Mouse (Mus musculus): ENCODE measurements around the gene Ppl. TPM values are rescaled to one million over a fixed set of nuclear protein-coding genes. Genes with fewer than 3 reads are reported as not detected.

The Ppl gene
- polyA plus RNA-seq, 1 experiment from 2014 or later = 19.3 TPM

GRCm38 (mm10) chr16:5153299-5154026, 21.2 kb upstream of the Ppl start:
- ATAC-seq (ENCODE audit: low read depth) (peak; percentile 16; the same call in 1 of the 2 replicates), DNase-seq (ENCODE audit: low spot score) (peak; percentile 51)
- no peak overlapping the region for H3K4me2 ChIP-seq (ENCODE audit: low read depth, low read length)
- H3K9me3 ChIP-seq (ENCODE audit: control insufficient read depth, low read length) = no peaks in the 10 kb centered on the region
- no peaks in the 10 kb centered on the region; the same call in 1 of the 2 replicates for H3K4me1 ChIP-seq (ENCODE audit: control insufficient read depth, insufficient read depth, low read length)
- WGBS = 30% methylated on average over 6 of the region's 6 CpGs
- H3K27me3 ChIP-seq (replicated peaks; ENCODE audit: control insufficient read depth, insufficient read depth, low read length) = no peaks in the 10 kb centered on the region
- no peak overlapping the region for H3K9ac ChIP-seq (ENCODE audit: low read depth, low read length)
- H3K36me3 ChIP-seq (ENCODE audit: control insufficient read depth, insufficient read depth, low read length) = no peaks in the 10 kb centered on the region
- no peak overlapping the region for H3K4me3 ChIP-seq (ENCODE audit: low read depth, low read length)
- H3K27ac ChIP-seq (replicated peaks; ENCODE audit: low read depth, low read length) = no peak overlapping the region

- no peak for DNase-seq (ENCODE audit: low spot score)
- peaks cover 5% of the 10 kb centered on the region for H3K27me3 ChIP-seq (replicated peaks; ENCODE audit: control insufficient read depth, insufficient read depth, low read length)
- H3K4me3 ChIP-seq (ENCODE audit: low read depth, low read length) = no peak overlapping the region
- H3K9me3 ChIP-seq (ENCODE audit: control insufficient read depth, low read length) = no peaks in the 10 kb centered on the region
- no peaks in the 10 kb centered on the region for H3K36me3 ChIP-seq (ENCODE audit: control insufficient read depth, insufficient read depth, low read length)
- H3K27ac ChIP-seq (replicated peaks; ENCODE audit: low read depth, low read length) = no peak overlapping the region
- H3K4me1 ChIP-seq (ENCODE audit: control insufficient read depth, insufficient read depth, low read length) = peaks cover 3% of the 10 kb centered on the region
- no peak overlapping the region for H3K9ac ChIP-seq (ENCODE audit: low read depth, low read length)
- no peak overlapping the region for H3K4me2 ChIP-seq (ENCODE audit: low read depth, low read length)
- 54% methylated on average over 10 of the region's 10 CpGs for WGBS
- ATAC-seq (ENCODE audit: low read depth) = no peak
Measured at GRCm38 (mm10) chr16:5150544-5150943, 18.3 kb upstream of the Ppl start.

- DNase-seq (ENCODE audit: low spot score) (no peak), ATAC-seq (ENCODE audit: low read depth) (peak; percentile 35)
- no peaks in the 10 kb centered on the region for H3K36me3 ChIP-seq (ENCODE audit: control insufficient read depth, insufficient read depth, low read length)
- 13% methylated on average over 13 of the region's 13 CpGs for WGBS
- no peak within 1 kb of the TSS for H3K27ac ChIP-seq (replicated peaks; ENCODE audit: low read depth, low read length)
- peaks cover 5% of the 10 kb centered on the region for H3K27me3 ChIP-seq (replicated peaks; ENCODE audit: control insufficient read depth, insufficient read depth, low read length)
- no peaks in the 10 kb centered on the region for H3K9me3 ChIP-seq (ENCODE audit: control insufficient read depth, low read length)
- peak within 1 kb of the TSS; percentile 56 for H3K4me2 ChIP-seq (ENCODE audit: low read depth, low read length)
- peaks cover 3% of the 10 kb centered on the region; the same call in 1 of the 2 replicates for H3K4me1 ChIP-seq (ENCODE audit: control insufficient read depth, insufficient read depth, low read length)
- H3K9ac ChIP-seq (ENCODE audit: low read depth, low read length) = peak within 1 kb of the TSS; percentile 30; the same call in 1 of the 2 replicates
- peak within 1 kb of the TSS; percentile 30 for H3K4me3 ChIP-seq (ENCODE audit: low read depth, low read length)
Measured at GRCm38 (mm10) chr16:5147037-5147385, 14.8 kb upstream of the Ppl start, which contains the start of gene Sec14l5. Sec14l5 (plus strand) TSS chr16:5147109.

- Histone ChIP-seq H3K9me3 (ENCODE audit: control insufficient read depth, low read length) (no peaks in the 10 kb centered on the region), H3K27ac (replicated peaks; ENCODE audit: low read depth, low read length) (no peak overlapping the region), H3K9ac (ENCODE audit: low read depth, low read length) (peak overlapping the region; percentile 30; the same call in 1 of the 2 replicates), H3K4me1 (ENCODE audit: control insufficient read depth, insufficient read depth, low read length) (peaks cover 3% of the 10 kb centered on the region; the same call in 1 of the 2 replicates), H3K4me2 (ENCODE audit: low read depth, low read length) (peak overlapping the region; percentile 56), H3K27me3 (replicated peaks; ENCODE audit: control insufficient read depth, insufficient read depth, low read length) (peaks cover 5% of the 10 kb centered on the region), H3K36me3 (ENCODE audit: control insufficient read depth, insufficient read depth, low read length) (no peaks in the 10 kb centered on the region), H3K4me3 (ENCODE audit: low read depth, low read length) (peak overlapping the region; percentile 30)
- DNase-seq (ENCODE audit: low spot score) = peak; percentile 83
- peak; percentile 92 for ATAC-seq (ENCODE audit: low read depth)
- 2% methylated on average over 24 of the region's 26 CpGs for WGBS
Measured at GRCm38 (mm10) chr16:5146367-5147036, 14.3 kb upstream of the Ppl start.

- no peaks in the 10 kb centered on the region for H3K36me3 ChIP-seq (ENCODE audit: control insufficient read depth, insufficient read depth, low read length)
Measured at GRCm38 (mm10) chr16:5145570-5145969, 13.3 kb upstream of the Ppl start.

GRCm38 (mm10) chr16:5139741-5140140, 7.5 kb upstream of the Ppl start:
- no peak overlapping the region for H3K4me3 ChIP-seq (ENCODE audit: low read depth, low read length)
- H3K4me1 ChIP-seq (ENCODE audit: control insufficient read depth, insufficient read depth, low read length) = peaks cover under 1% of the 10 kb centered on the region; the same call in 1 of the 2 replicates
- no peak overlapping the region for H3K9ac ChIP-seq (ENCODE audit: low read depth, low read length)
- no peak; the same call in 1 of the 2 replicates for ATAC-seq (ENCODE audit: low read depth)
- WGBS = 28% methylated on average over 4 of the region's 4 CpGs
- H3K4me2 ChIP-seq (ENCODE audit: low read depth, low read length) = no peak overlapping the region
- H3K9me3 ChIP-seq (ENCODE audit: control insufficient read depth, low read length) = no peaks in the 10 kb centered on the region
- H3K36me3 ChIP-seq (ENCODE audit: control insufficient read depth, insufficient read depth, low read length) = no peaks in the 10 kb centered on the region
- H3K27me3 ChIP-seq (replicated peaks; ENCODE audit: control insufficient read depth, insufficient read depth, low read length) = no peaks in the 10 kb centered on the region
- H3K27ac ChIP-seq (replicated peaks; ENCODE audit: low read depth, low read length) = no peak overlapping the region
- DNase-seq (ENCODE audit: low spot score) = peak; percentile 68

More at GRCm38 (mm10) chr16:5145570-5145969, 13.3 kb upstream of the Ppl start:
- Histone ChIP-seq H3K4me3 (ENCODE audit: low read depth, low read length) (no peak overlapping the region), H3K4me2 (ENCODE audit: low read depth, low read length) (no peak overlapping the region), H3K9ac (ENCODE audit: low read depth, low read length) (no peak overlapping the region), H3K4me1 (ENCODE audit: control insufficient read depth, insufficient read depth, low read length) (peaks cover 3% of the 10 kb centered on the region; the same call in 1 of the 2 replicates), H3K9me3 (ENCODE audit: control insufficient read depth, low read length) (no peaks in the 10 kb centered on the region), H3K27me3 (replicated peaks; ENCODE audit: control insufficient read depth, insufficient read depth, low read length) (peaks cover 5% of the 10 kb centered on the region), H3K27ac (replicated peaks; ENCODE audit: low read depth, low read length) (no peak overlapping the region)
- ATAC-seq (ENCODE audit: low read depth) = peak; percentile 64
- peak; percentile 92 for DNase-seq (ENCODE audit: low spot score)
- WGBS = 1% methylated on average over 7 of the region's 7 CpGs

GRCm38 (mm10) chr16:5137006-5137540, 4.9 kb upstream of the Ppl start:
- DNase-seq (ENCODE audit: low spot score) (no peak), ATAC-seq (ENCODE audit: low read depth) (no peak)
- Histone ChIP-seq H3K27ac (replicated peaks; ENCODE audit: low read depth, low read length) (no peak overlapping the region), H3K4me2 (ENCODE audit: low read depth, low read length) (no peak overlapping the region), H3K36me3 (ENCODE audit: control insufficient read depth, insufficient read depth, low read length) (no peaks in the 10 kb centered on the region), H3K4me1 (ENCODE audit: control insufficient read depth, insufficient read depth, low read length) (peaks cover 5% of the 10 kb centered on the region; the same call in 1 of the 2 replicates), H3K9me3 (ENCODE audit: control insufficient read depth, low read length) (no peaks in the 10 kb centered on the region), H3K4me3 (ENCODE audit: low read depth, low read length) (no peak overlapping the region), H3K9ac (ENCODE audit: low read depth, low read length) (no peak overlapping the region), H3K27me3 (replicated peaks; ENCODE audit: control insufficient read depth, insufficient read depth, low read length) (peaks cover 22% of the 10 kb centered on the region)
- WGBS = 64% methylated on average over 12 of the region's 12 CpGs

- ATAC-seq (ENCODE audit: low read depth) = peak; percentile 71
- peak; percentile 68 for DNase-seq (ENCODE audit: low spot score)
- 4% methylated on average over 4 of the region's 4 CpGs for WGBS
Measured at GRCm38 (mm10) chr16:5136505-5136904, 4.3 kb upstream of the Ppl start.

More at GRCm38 (mm10) chr16:5136505-5136904, 4.3 kb upstream of the Ppl start:
- Histone ChIP-seq H3K27ac (replicated peaks; ENCODE audit: low read depth, low read length) (no peak overlapping the region), H3K9ac (ENCODE audit: low read depth, low read length) (no peak overlapping the region), H3K36me3 (ENCODE audit: control insufficient read depth, insufficient read depth, low read length) (no peaks in the 10 kb centered on the region), H3K9me3 (ENCODE audit: control insufficient read depth, low read length) (no peaks in the 10 kb centered on the region), H3K4me3 (ENCODE audit: low read depth, low read length) (no peak overlapping the region), H3K4me2 (ENCODE audit: low read depth, low read length) (no peak overlapping the region), H3K27me3 (replicated peaks; ENCODE audit: control insufficient read depth, insufficient read depth, low read length) (peaks cover 28% of the 10 kb centered on the region), H3K4me1 (ENCODE audit: control insufficient read depth, insufficient read depth, low read length) (peaks cover 6% of the 10 kb centered on the region; the same call in 1 of the 2 replicates)
